Mouse (Mus musculus) forebrain, embryonic 12.5 days (tissue): Measurements from ENCODE around the gene Nckap5l. TPM values are rescaled to one million over a fixed set of nuclear protein-coding genes. Genes with fewer than 3 reads are reported as not detected.
"Not testable (repeated sequence)": the region's sequence is repeated elsewhere in the genome, so short reads cannot be mapped to it uniquely, and the experiment has no call there.

ENCODE experiments used
- ATAC-seq: fragments of 200-750 bp; cut with Nextera tagmentation; 2 replicates; pipeline ENCODE4 v1.8.0; 2017; ENCODE audit warnings: moderate TSS enrichment; ENCODE audit not compliant: low FRiP score
- H3K27ac ChIP-seq: fragments of 300-500 bp; sonication (generic); 2 replicates; pipeline ENCODE4 v1.5.1; 2016; ENCODE audit warnings: mild to moderate bottlenecking
- H3K27me3 ChIP-seq: fragments of 300-500 bp; sonication (generic); 2 replicates; pipeline ENCODE4 v1.6.1; 2016; ENCODE audit warnings: mild to moderate bottlenecking
- H3K36me3 ChIP-seq: fragments of 300-500 bp; sonication (generic); replicated peaks from 2 replicates; pipeline ENCODE4 v1.6.1; 2016; ENCODE audit warnings: mild to moderate bottlenecking
- H3K4me1 ChIP-seq: fragments of 300-500 bp; sonication (generic); 2 replicates; pipeline ENCODE4 v1.6.1; 2016
- H3K4me2 ChIP-seq: fragments of 300-500 bp; sonication (generic); 2 replicates; pipeline ENCODE4 v1.6.1; 2016; ENCODE audit warnings: mild to moderate bottlenecking, moderate library complexity
- H3K4me3 ChIP-seq: fragments of 300-500 bp; sonication (generic); replicated peaks from 2 replicates; pipeline ENCODE4 v1.5.1; 2016; ENCODE audit warnings: mild to moderate bottlenecking
- H3K9ac ChIP-seq: fragments of 300-500 bp; sonication (generic); 2 replicates; pipeline ENCODE4 v1.6.1; 2016; ENCODE audit warnings: mild to moderate bottlenecking
- H3K9me3 ChIP-seq: fragments of 300-500 bp; sonication (generic); 2 replicates; pipeline ENCODE4 v1.6.1; 2016
- WGBS: fragments of 180-500 bp; shearing (Covaris S2); methylation state at CpG from one replicate; pipeline ENCODE4 v1.1.7; 2016; 5-methylcytosine and 5-hydroxymethylcytosine counted together
- polyA plus RNA-seq: library from polyadenylated mRNA; unstranded; fragments of >200 nt; fragmentation: Nextera tagmentation; extraction: Ambion mirVana; gene quantifications from 2 replicates; pipeline ENCODE4 v1.2.1, GENCODE M21; 2016

The Nckap5l gene
- polyA plus RNA-seq, 1 experiment from 2014 or later = 11.8 TPM

DNA sequence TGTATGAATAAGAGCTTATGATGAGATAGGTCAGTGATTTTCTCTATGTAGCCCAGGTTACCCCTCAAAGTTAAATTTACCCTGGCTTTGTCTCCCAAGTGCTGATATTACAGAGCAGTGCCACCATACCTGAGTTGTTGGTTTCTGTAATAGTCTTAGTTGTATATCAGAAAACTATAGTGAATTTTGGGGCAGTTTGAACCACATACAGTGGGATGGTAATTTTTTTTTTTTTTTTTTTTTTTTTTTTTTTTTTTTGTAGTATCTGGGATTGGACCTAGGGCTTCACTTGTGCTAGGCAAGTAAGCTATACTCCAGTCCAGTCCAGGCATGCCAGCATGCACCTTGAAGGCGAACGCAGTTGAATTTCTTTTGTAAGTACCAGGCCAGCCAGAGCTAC is 59.9 kb downstream of the Nckap5l start:
- H3K4me3 ChIP-seq = no peak overlapping the region
- peaks cover 5% of the 10 kb centered on the region; the same call in 1 of the 2 replicates for H3K36me3 ChIP-seq
- no peak overlapping the region for H3K4me2 ChIP-seq
- H3K27me3 ChIP-seq = no peaks in the 10 kb centered on the region
- H3K27ac ChIP-seq = no peak overlapping the region
- no peak for ATAC-seq
- H3K4me1 ChIP-seq = peaks cover 48% of the 10 kb centered on the region
- no peak overlapping the region for H3K9ac ChIP-seq
- H3K9me3 ChIP-seq = no peaks in the 10 kb centered on the region
- WGBS = 97% methylated on average over 2 of the region's 2 CpGs

DNA sequence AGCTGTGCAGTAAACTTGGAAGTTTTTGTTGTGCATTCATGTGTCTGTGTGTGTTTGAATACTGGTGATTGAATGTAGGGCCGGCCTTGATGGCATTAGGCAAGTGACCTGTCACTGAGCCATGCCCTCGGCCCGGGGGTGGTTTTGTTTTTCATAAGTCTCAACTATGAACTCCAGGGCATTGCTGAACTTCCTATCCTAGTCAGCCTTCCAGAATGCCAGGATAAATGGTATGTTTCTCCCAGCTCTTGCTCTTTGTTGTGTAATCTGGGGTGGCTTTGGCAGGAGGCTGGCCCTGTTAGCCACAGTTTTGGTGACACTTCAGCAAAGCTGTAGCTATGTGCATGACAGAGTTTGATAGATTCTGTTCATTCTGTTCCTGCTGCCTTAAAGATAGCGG is 60.7 kb downstream of the Nckap5l start:
- no peak overlapping the region for H3K9ac ChIP-seq
- H3K27ac ChIP-seq = no peak overlapping the region
- H3K27me3 ChIP-seq = no peaks in the 10 kb centered on the region
- 75% methylated on average over 4 of the region's 4 CpGs for WGBS
- peaks cover 52% of the 10 kb centered on the region for H3K4me1 ChIP-seq
- no peak overlapping the region for H3K4me2 ChIP-seq
- H3K9me3 ChIP-seq = no peaks in the 10 kb centered on the region
- no peak for ATAC-seq
- H3K36me3 ChIP-seq = no peaks in the 10 kb centered on the region
- no peak overlapping the region for H3K4me3 ChIP-seq

GRCm38 (mm10) chr15:99396462-99396861 is 61.1 kb downstream of the Nckap5l start:
- Histone ChIP-seq H3K4me2 (no peak overlapping the region), H3K27ac (no peak overlapping the region), H3K4me3 (no peak overlapping the region), H3K9me3 (no peaks in the 10 kb centered on the region), H3K9ac (no peak overlapping the region), H3K27me3 (no peaks in the 10 kb centered on the region), H3K4me1 (peaks cover 52% of the 10 kb centered on the region), H3K36me3 (no peaks in the 10 kb centered on the region)
- 77% methylated on average over 1 of the region's 1 CpGs for WGBS
- ATAC-seq = no peak

DNA sequence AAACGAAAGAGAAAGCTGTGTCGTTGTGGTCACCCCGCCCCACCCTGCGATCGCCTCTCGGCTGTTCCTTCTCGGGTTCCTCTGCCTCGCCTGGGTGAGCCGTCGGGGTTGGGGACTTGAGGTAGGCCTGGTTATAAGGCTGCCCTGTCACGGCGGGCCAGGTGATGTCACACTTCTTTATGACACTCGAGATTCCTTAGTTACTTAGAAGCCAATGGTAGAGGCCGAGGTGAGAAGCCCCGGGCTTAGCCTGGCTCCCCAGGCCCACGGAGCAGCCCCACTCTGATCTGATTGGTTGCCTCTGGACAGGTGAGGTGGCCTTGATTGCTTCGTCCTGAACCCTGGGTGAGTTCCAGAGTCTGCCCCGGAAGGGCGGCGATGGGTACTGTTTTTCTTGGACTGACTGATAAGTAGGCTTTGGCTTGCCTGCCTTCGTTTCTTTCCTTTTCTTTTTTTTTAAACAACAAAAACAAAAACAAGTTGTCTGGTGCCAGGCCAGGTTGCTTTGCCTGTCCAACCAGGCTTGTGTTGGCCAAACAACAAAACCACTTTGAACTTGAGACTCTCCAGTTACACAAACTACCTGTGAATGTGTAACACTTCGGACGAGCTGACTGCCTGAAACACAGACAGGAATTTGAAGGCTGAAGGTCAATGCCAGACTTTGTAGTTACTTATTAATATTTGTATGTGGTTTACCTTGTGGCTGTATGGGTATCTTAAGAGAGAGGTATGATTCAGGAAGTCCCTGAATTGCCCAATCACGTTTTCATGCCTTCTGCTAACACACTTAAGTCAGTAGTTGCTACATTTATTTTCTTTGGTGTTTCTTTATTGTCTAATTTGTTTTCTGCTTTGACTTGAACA is 63.9 kb downstream of the Nckap5l start:
- H3K27me3 ChIP-seq = no peaks in the 10 kb centered on the region
- H3K9ac ChIP-seq = peak overlapping the region; percentile 86
- H3K9me3 ChIP-seq = no peaks in the 10 kb centered on the region
- ATAC-seq = peak; percentile 7; the same call in 1 of the 2 replicates
- H3K36me3 ChIP-seq = no peaks in the 10 kb centered on the region
- H3K4me1 ChIP-seq = peaks cover 40% of the 10 kb centered on the region
- WGBS = 14% methylated on average over 24 of the region's 24 CpGs
- peak overlapping the region; percentile 95 for H3K4me2 ChIP-seq
- H3K4me3 ChIP-seq = peak overlapping the region; percentile 63
- H3K27ac ChIP-seq = peak overlapping the region; percentile 89

- Histone ChIP-seq H3K27me3 (no peaks in the 10 kb centered on the region), H3K36me3 (no peaks in the 10 kb centered on the region), H3K9me3 (no peaks in the 10 kb centered on the region), H3K4me3 (peak within 1 kb of the TSS; percentile 63), H3K4me1 (peaks cover 40% of the 10 kb centered on the region), H3K27ac (peak within 1 kb of the TSS; percentile 89), H3K4me2 (peak within 1 kb of the TSS; percentile 95), H3K9ac (peak within 1 kb of the TSS; percentile 86)
- under 1% methylated on average over 51 of the region's 51 CpGs for WGBS
- ATAC-seq = peak; percentile 100
Measured at GRCm38 (mm10) chr15:99392486-99393385, 64.8 kb downstream of the Nckap5l start, which contains the start of gene Tmbim6. TSS of gene Tmbim6 (plus strand) at chr15:99392882.

- H3K27me3 ChIP-seq = no peaks in the 10 kb centered on the region
- H3K4me1 ChIP-seq = peaks cover 37% of the 10 kb centered on the region
- H3K36me3 ChIP-seq = no peaks in the 10 kb centered on the region
- 79% methylated on average over 6 of the region's 6 CpGs for WGBS
- H3K9me3 ChIP-seq = no peaks in the 10 kb centered on the region
- H3K9ac ChIP-seq = 0 out of 2 replicates have a peak overlapping the region, but pooled peaks have one; percentile 36
- ATAC-seq = no peak
- peak overlapping the region; percentile 95 for H3K4me2 ChIP-seq
- peak overlapping the region; percentile 63 for H3K4me3 ChIP-seq
- peak overlapping the region; percentile 63 for H3K27ac ChIP-seq
Measured at GRCm38 (mm10) chr15:99391975-99392374, 65.6 kb downstream of the Nckap5l start.

DNA sequence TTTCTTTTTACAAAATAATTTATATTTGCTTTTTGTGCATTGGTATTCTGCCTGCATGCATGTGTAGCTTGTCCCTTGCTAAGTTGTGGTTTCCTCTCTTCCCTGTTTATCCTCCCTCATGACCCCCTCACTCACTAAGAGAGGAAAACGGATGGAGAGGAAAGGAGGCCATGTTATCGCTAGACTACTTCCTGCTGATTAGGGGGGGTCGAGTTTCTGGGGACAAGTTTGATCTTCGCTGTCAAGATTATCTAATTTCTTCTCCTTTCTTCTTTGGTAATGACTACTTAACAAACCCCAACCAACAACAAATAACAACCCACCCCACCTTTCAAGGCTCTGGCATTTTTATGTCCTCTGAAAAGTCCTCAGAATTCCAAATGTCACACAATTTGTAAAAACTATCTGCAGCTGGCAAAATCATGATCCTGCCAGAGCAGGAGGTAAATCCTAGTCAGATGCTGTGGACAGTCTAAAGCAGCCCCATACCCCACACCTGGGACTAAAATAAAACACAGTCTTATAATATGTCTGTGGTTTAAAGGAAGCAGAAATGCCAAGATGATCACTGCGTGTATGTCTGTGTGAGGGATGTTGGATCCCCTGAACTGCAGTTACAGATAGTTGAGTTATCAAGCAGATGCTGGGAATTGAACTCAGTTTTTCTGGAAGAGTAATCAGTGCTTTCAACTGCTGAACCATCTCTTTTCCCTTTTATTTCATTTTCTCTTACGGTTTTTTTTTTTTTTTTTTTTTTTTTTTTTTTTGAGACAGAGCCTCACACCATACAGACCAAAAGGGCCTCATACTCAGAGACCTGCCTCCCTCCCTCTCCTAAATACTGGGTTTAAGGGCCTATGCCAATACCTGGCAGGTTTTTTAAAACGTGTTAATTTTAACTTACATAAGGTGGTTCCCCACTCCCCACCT is 66.8 kb downstream of the Nckap5l start:
- 72% methylated on average over 6 of the region's 7 CpGs for WGBS
- no peak for ATAC-seq
- Histone ChIP-seq H3K27me3 (no peaks in the 10 kb centered on the region), H3K9ac (no peak overlapping the region), H3K9me3 (no peaks in the 10 kb centered on the region), H3K27ac (no peak overlapping the region), H3K4me2 (no peak overlapping the region), H3K4me1 (peaks cover 26% of the 10 kb centered on the region), H3K4me3 (no peak overlapping the region), H3K36me3 (no peaks in the 10 kb centered on the region)

DNA sequence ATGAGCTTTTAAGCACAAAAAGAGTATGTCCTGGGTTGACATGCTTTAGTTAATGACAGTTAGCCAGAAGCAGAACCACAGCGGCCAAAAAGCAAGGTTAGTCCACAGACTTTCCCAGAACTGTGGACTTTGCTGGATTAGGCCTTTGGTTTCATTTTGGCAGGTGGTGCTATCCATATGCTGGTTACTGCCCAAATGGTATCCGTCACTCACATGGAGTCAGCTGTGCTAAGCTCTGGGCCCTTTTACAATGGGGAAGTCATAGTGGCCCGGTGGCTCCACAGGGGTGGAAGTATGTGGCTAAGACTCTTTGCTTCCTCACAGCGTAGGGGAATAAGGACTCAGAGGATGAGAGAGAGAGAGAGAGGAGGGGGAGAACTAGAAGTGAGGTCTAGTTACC is 69.6 kb downstream of the Nckap5l start:
- Histone ChIP-seq H3K27ac (no peak overlapping the region), H3K4me2 (no peak overlapping the region), H3K4me1 (peaks cover 4% of the 10 kb centered on the region), H3K4me3 (no peak overlapping the region), H3K9me3 (no peaks in the 10 kb centered on the region), H3K36me3 (no peaks in the 10 kb centered on the region), H3K27me3 (no peaks in the 10 kb centered on the region), H3K9ac (no peak overlapping the region)
- 77% methylated on average over 4 of the region's 4 CpGs for WGBS
- ATAC-seq = no peak

DNA sequence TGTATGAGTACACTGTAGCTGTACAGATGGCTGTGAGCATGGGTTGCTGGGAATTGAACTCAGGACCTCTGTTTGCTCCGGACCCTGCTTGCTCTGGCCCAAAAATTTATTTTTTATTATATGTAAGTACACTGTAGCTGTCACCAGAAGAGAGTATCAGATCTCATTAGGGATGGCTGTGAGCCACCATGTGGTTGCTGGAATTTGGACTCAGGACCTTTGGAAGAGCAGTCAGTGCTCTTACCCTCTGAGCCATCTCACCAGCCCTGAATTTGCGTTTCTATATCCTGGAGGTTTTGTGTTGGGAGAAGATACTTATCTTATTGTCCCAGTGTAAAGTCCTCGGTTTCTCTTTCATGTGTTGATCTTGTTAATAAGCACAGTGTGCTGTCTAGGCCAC is 70.8 kb downstream of the Nckap5l start:
- Histone ChIP-seq H3K9ac (no peak overlapping the region), H3K9me3 (no peaks in the 10 kb centered on the region), H3K4me2 (no peak overlapping the region), H3K36me3 (no peaks in the 10 kb centered on the region), H3K4me1 (no peaks in the 10 kb centered on the region), H3K27ac (no peak overlapping the region), H3K4me3 (no peak overlapping the region), H3K27me3 (no peaks in the 10 kb centered on the region)
- no peak for ATAC-seq
- WGBS = 69% methylated on average over 3 of the region's 3 CpGs

DNA sequence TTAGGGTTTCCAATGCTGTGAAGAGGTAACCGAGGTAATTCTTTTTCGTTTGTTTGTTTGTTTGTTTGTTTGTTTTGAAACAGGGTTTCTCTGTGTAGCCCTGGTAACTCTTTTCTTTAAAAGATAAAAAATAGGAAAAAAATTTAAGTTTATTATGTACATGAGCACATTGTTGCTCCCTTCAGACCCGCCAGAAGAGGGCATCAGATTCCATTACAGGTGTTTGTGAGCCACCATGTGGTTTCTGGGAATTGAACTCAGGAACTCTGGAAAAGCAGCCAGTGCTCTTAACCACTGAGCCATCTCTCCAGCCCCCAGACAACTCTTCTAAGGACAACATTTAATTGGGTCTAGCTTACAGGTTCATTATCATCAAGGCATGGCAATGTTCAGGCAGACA is 71.4 kb downstream of the Nckap5l start:
- ATAC-seq, H3K4me1 ChIP-seq, H3K4me2 ChIP-seq, H3K36me3 ChIP-seq, H3K9me3 ChIP-seq, H3K9ac ChIP-seq, H3K4me3 ChIP-seq, H3K27me3 ChIP-seq, H3K27ac ChIP-seq: not testable (repeated sequence)
- whole genome bisulfite sequencing = 76% methylated on average over 3 of the region's 3 CpGs

DNA sequence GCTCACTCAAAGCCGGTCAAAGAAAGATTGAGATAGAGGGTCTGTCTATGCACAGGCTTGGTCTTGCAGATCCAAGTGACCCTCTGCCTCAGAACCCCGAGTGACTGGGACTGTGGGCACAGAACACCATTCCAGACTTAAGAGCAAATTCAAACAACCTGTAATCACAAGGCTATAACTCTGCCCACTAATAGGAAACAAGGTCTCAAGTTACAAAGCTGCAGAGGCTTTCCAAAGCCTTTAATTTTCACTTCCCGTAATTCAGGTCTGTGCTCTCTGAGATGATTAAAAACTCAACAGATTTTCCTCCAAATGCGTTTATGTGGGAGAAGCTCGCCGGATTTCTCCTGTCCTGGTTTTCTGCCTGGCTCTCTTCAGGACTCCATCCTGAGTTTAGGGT is 73.5 kb downstream of the Nckap5l start:
- Histone ChIP-seq H3K4me3 (no peak overlapping the region), H3K9me3 (no peaks in the 10 kb centered on the region), H3K27ac (no peak overlapping the region), H3K9ac (no peak overlapping the region), H3K4me2 (no peak overlapping the region), H3K27me3 (no peaks in the 10 kb centered on the region), H3K36me3 (no peaks in the 10 kb centered on the region), H3K4me1 (no peaks in the 10 kb centered on the region)
- ATAC-seq = no peak
- 75% methylated on average over 6 of the region's 6 CpGs for WGBS
